Mouse (Mus musculus) hematopoietic stem cell, adult 5-6 weeks (primary cell): ENCODE measurements around the gene Krt72. TPM values are rescaled to one million over a fixed set of nuclear protein-coding genes. Genes with fewer than 3 reads are reported as not detected.

Experiments used
- ATAC-seq, 2 experiments: fragments of 125-278 bp in 1 of 2; replicated peaks in 1 of 2; 2 replicates each; pipeline ENCODE4 v1.8.0; 2016 to 2017; ENCODE audit warnings: inconsistent platforms in 2 of 2, mild to moderate bottlenecking in 2 of 2, moderate number of reproducible peaks in 2 of 2, low read depth in 1 of 2, moderate TSS enrichment in 1 of 2; ENCODE audit not compliant: low FRiP score in 2 of 2, poor library complexity in 2 of 2, severe bottlenecking in 2 of 2, insufficient read depth in 1 of 2, low TSS enrichment in 1 of 2
- total RNA-seq: library from RNA; stranded (forward); fragments of 172-1452, 232-1000 nt; gene quantifications from 2 replicates; pipeline ENCODE4 v1.2.3, GENCODE M21; 2017

Gene Krt72
- total RNA-seq: not detected in 2 replicates

GRCm38 (mm10) chr15:101786360-101786759 lies at the start of gene Krt72:
Gene Krt72, minus strand, starts transcription at chr15:101786460.
- ATAC-seq: no peak

GRCm38 (mm10) chr15:101834784-101835328 lies 48.6 kb upstream of the Krt72 start:
- ATAC-seq: no peak

GRCm38 (mm10) chr15:101833131-101833530 lies 46.9 kb upstream of the Krt72 start:
- ATAC-seq: no peak

- ATAC-seq: no peak
Measured at GRCm38 (mm10) chr15:101829441-101829840, 43.2 kb upstream of the Krt72 start.

- no peak for ATAC-seq
Measured at GRCm38 (mm10) chr15:101821786-101822185, 35.5 kb upstream of the Krt72 start.

- ATAC-seq: no peak
Measured at GRCm38 (mm10) chr15:101817875-101818274, 31.6 kb upstream of the Krt72 start, which contains the start of gene Krt2. Gene Krt2, minus strand, starts transcription at chr15:101818169.

GRCm38 (mm10) chr15:101803052-101803822 lies 17.0 kb upstream of the Krt72 start:
- no peak for ATAC-seq

GRCm38 (mm10) chr15:101802296-101802835 lies 16.1 kb upstream of the Krt72 start, which contains the start of gene Krt73:
Gene Krt73, minus strand, starts transcription at chr15:101802346.
- ATAC-seq: no peak

- ATAC-seq: no peak
Measured at GRCm38 (mm10) chr15:101790867-101791266, 4.6 kb upstream of the Krt72 start.

GRCm38 (mm10) chr15:101773420-101773819 lies 12.8 kb downstream of the Krt72 start:
- no peak for ATAC-seq

GRCm38 (mm10) chr15:101772711-101773081 lies 13.6 kb downstream of the Krt72 start:
- peak; percentile 71 to 81 for ATAC-seq

GRCm38 (mm10) chr15:101772080-101772710 lies 14.1 kb downstream of the Krt72 start:
- ATAC-seq: 0 out of 4 replicates have a peak, but pooled peaks of 1 of the 2 experiments have one; percentile 47

- ATAC-seq: no peak
Measured at GRCm38 (mm10) chr15:101770226-101770625, 16.0 kb downstream of the Krt72 start.

GRCm38 (mm10) chr15:101742711-101743110 lies 43.5 kb downstream of the Krt72 start, which contains the start of gene Krt71:
Gene Krt71, minus strand, starts transcription at chr15:101743109.
- ATAC-seq: no peak

GRCm38 (mm10) chr15:101737786-101738185 lies 48.5 kb downstream of the Krt72 start:
- no peak for ATAC-seq

- ATAC-seq: no peak
Measured at GRCm38 (mm10) chr15:101730653-101731052, 55.6 kb downstream of the Krt72 start.
